Mouse (Mus musculus): ENCODE measurements around the gene Shisal1. TPM values are rescaled to one million over a fixed set of nuclear protein-coding genes. Genes with fewer than 3 reads are reported as not detected.

The Shisal1 gene
- total and polyA plus RNA-seq, 2 experiments from 2014 or later: 0.18 to 0.46 TPM

- H3K9ac ChIP-seq (replicated peaks; ENCODE audit: low read depth, low read length): no peak overlapping the region
- H3K4me3 ChIP-seq (ENCODE audit: low read depth, low read length): no peak overlapping the region
- H3K9me3 ChIP-seq (replicated peaks; ENCODE audit: control insufficient read depth, low read length): no peaks in the 10 kb centered on the region
- TF ChIP-seq EP300 (IDR thresholded peaks at IDR 0.05; ENCODE audit: low read depth) (no peak), CTCF (IDR thresholded peaks at IDR 0.05; ENCODE audit: low read depth) (no peak)
- WGBS: 65% methylated on average over 5 of the region's 5 CpGs
- H3K27ac ChIP-seq (ENCODE audit: low read depth): no peak overlapping the region
- H3K27me3 ChIP-seq (ENCODE audit: control insufficient read depth, insufficient read depth, low read length): peaks cover 9% of the 10 kb centered on the region; the same call in 1 of the 2 replicates
- H3K4me2 ChIP-seq (ENCODE audit: low read depth, low read length): no peak overlapping the region
- no peaks in the 10 kb centered on the region for H3K36me3 ChIP-seq (replicated peaks; ENCODE audit: control insufficient read depth, insufficient read depth, low read length)
- no peak for DNase-seq (ENCODE audit: low spot score)
- no peaks in the 10 kb centered on the region for H3K4me1 ChIP-seq (ENCODE audit: control insufficient read depth, insufficient read depth)
- no peak for ATAC-seq (ENCODE audit: insufficient read depth, low read depth)
These were observed 20.9 kb upstream of the Shisal1 start for GRCm38 (mm10) chr15:84467761-84468160.

DNA sequence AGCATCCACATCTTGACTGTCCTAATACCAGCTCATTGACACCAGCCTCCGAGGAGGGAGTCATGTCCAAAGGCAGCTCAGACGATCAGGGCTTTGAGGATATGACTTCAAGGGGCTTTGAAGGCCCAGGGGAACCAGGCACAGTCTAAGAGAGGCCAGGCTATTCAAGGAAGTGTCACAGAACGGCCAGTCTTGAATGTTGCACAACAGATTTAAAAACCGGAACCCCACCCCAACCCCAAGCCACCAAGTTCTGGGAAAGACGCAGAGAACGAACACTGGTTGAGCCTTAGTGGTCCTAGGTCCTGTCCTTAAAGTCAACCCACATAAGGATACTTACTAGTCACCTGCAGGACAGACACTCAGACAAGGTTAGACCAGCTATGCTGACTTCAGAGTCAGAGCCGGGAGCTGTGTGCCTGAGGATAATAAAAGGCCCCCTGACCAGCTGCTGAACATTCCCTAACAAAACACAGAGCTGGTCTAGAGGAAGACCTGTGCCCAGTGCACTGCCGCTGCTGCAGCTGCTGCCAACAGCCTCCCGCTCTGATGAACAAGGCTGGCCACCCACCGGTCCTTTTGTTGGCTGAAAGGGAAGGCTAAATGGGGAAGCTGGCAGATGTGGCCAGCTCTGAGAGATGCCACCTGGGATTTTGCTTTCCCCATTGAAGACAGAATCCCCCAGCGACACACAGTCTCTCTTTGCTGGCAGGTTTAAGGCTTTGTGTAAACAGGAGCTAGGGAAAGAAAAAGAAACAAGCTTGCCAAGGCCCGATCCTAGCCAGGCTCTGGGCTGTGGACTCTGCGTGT, 19.8 kb upstream of the Shisal1 start:
- Histone ChIP-seq H3K9ac (replicated peaks; ENCODE audit: low read depth, low read length) (no peak overlapping the region), H3K9me3 (replicated peaks; ENCODE audit: control insufficient read depth, low read length) (no peaks in the 10 kb centered on the region), H3K4me2 (ENCODE audit: low read depth, low read length) (no peak overlapping the region), H3K36me3 (replicated peaks; ENCODE audit: control insufficient read depth, insufficient read depth, low read length) (no peaks in the 10 kb centered on the region), H3K4me3 (ENCODE audit: low read depth, low read length) (no peak overlapping the region), H3K4me1 (ENCODE audit: control insufficient read depth, insufficient read depth) (no peaks in the 10 kb centered on the region), H3K27ac (ENCODE audit: low read depth) (no peak overlapping the region), H3K27me3 (ENCODE audit: control insufficient read depth, insufficient read depth, low read length) (peaks cover 9% of the 10 kb centered on the region; the same call in 1 of the 2 replicates)
- ATAC-seq (ENCODE audit: insufficient read depth, low read depth) (no peak), DNase-seq (ENCODE audit: low spot score) (no peak)
- no peak for TF ChIP-seq CTCF (IDR thresholded peaks at IDR 0.05; ENCODE audit: low read depth)
- TF ChIP-seq EP300 (IDR thresholded peaks at IDR 0.05; ENCODE audit: low read depth): no peak
- WGBS: 54% methylated on average over 13 of the region's 13 CpGs

GRCm38 (mm10) chr15:84461429-84461828, 14.5 kb upstream of the Shisal1 start:
- no peaks in the 10 kb centered on the region for H3K9me3 ChIP-seq (replicated peaks; ENCODE audit: control insufficient read depth, low read length)
- DNase-seq (ENCODE audit: low spot score) (no peak), ATAC-seq (ENCODE audit: insufficient read depth, low read depth) (no peak)
- no peaks in the 10 kb centered on the region for H3K4me1 ChIP-seq (ENCODE audit: control insufficient read depth, insufficient read depth)
- H3K4me3 ChIP-seq (ENCODE audit: low read depth, low read length): no peak overlapping the region
- H3K4me2 ChIP-seq (ENCODE audit: low read depth, low read length): no peak overlapping the region
- 0 out of 2 replicates have a peak, but pooled peaks cover 2% of the 10 kb centered on the region for H3K27me3 ChIP-seq (ENCODE audit: control insufficient read depth, insufficient read depth, low read length)
- 48% methylated on average over 2 of the region's 2 CpGs for WGBS
- no peak overlapping the region for H3K27ac ChIP-seq (ENCODE audit: low read depth)
- TF ChIP-seq CTCF (IDR thresholded peaks at IDR 0.05; ENCODE audit: low read depth): no peak
- no peak for TF ChIP-seq EP300 (IDR thresholded peaks at IDR 0.05; ENCODE audit: low read depth)
- no peaks in the 10 kb centered on the region for H3K36me3 ChIP-seq (replicated peaks; ENCODE audit: control insufficient read depth, insufficient read depth, low read length)
- H3K9ac ChIP-seq (replicated peaks; ENCODE audit: low read depth, low read length): no peak overlapping the region

GRCm38 (mm10) chr15:84458983-84459382, 12.1 kb upstream of the Shisal1 start:
- Histone ChIP-seq H3K27ac (ENCODE audit: low read depth) (no peak overlapping the region), H3K27me3 (ENCODE audit: control insufficient read depth, insufficient read depth, low read length) (0 out of 2 replicates have a peak, but pooled peaks cover 2% of the 10 kb centered on the region), H3K9me3 (replicated peaks; ENCODE audit: control insufficient read depth, low read length) (no peaks in the 10 kb centered on the region), H3K4me3 (ENCODE audit: low read depth, low read length) (no peak overlapping the region), H3K36me3 (replicated peaks; ENCODE audit: control insufficient read depth, insufficient read depth, low read length) (no peaks in the 10 kb centered on the region), H3K4me1 (ENCODE audit: control insufficient read depth, insufficient read depth) (no peaks in the 10 kb centered on the region), H3K4me2 (ENCODE audit: low read depth, low read length) (no peak overlapping the region), H3K9ac (replicated peaks; ENCODE audit: low read depth, low read length) (no peak overlapping the region)
- ATAC-seq (ENCODE audit: insufficient read depth, low read depth): no peak
- TF ChIP-seq EP300 (IDR thresholded peaks at IDR 0.05; ENCODE audit: low read depth) (no peak), CTCF (IDR thresholded peaks at IDR 0.05; ENCODE audit: low read depth) (no peak)
- DNase-seq (ENCODE audit: low spot score): no peak
- WGBS: 74% methylated on average over 6 of the region's 6 CpGs

DNA sequence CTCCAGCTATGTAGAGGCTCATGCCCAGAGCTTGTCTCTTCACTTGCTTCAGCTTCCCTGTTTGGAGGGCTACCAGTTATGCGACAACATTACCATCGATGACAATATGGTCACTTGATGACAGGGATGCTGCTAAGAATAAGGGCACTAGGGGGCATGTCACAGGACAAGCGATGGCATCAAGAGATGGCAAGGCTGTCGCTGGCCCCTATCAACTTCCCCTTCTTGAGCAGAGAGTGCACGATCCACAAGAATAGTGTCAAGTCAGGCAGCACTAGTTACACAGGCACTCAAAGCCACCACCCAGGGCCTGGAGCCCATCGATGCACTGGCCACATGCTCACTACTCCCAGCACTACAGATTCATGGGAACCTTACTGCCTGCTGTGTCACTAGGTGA, 8.4 kb upstream of the Shisal1 start:
- Histone ChIP-seq H3K9me3 (replicated peaks; ENCODE audit: control insufficient read depth, low read length) (no peaks in the 10 kb centered on the region), H3K27me3 (ENCODE audit: control insufficient read depth, insufficient read depth, low read length) (0 out of 2 replicates have a peak, but pooled peaks cover 2% of the 10 kb centered on the region), H3K4me1 (ENCODE audit: control insufficient read depth, insufficient read depth) (peaks cover 6% of the 10 kb centered on the region), H3K36me3 (replicated peaks; ENCODE audit: control insufficient read depth, insufficient read depth, low read length) (no peaks in the 10 kb centered on the region), H3K4me3 (ENCODE audit: low read depth, low read length) (no peak overlapping the region), H3K4me2 (ENCODE audit: low read depth, low read length) (no peak overlapping the region), H3K27ac (ENCODE audit: low read depth) (no peak overlapping the region), H3K9ac (replicated peaks; ENCODE audit: low read depth, low read length) (no peak overlapping the region)
- TF ChIP-seq CTCF (IDR thresholded peaks at IDR 0.05; ENCODE audit: low read depth) (no peak), EP300 (IDR thresholded peaks at IDR 0.05; ENCODE audit: low read depth) (no peak)
- WGBS: 83% methylated on average over 6 of the region's 6 CpGs
- DNase-seq (ENCODE audit: low spot score): no peak
- ATAC-seq (ENCODE audit: insufficient read depth, low read depth): no peak

Data from heart, postnatal 0 days (tissue).